Mouse (Mus musculus) 3134 (cell line): Measurements from ENCODE around the gene Dysf.
"Not testable (repeated sequence)": the region's sequence is repeated elsewhere in the genome, so short reads cannot be mapped to it uniquely, and the experiment has no call there.

Experiments used
- DNase-seq: peaks from one replicate; pipeline ENCODE4 v3.0.0-alpha.2; 2011; ENCODE audit warnings: low spot score; ENCODE audit not compliant: insufficient read length; ENCODE audit errors: extremely low read depth

The Dysf gene

DNA sequence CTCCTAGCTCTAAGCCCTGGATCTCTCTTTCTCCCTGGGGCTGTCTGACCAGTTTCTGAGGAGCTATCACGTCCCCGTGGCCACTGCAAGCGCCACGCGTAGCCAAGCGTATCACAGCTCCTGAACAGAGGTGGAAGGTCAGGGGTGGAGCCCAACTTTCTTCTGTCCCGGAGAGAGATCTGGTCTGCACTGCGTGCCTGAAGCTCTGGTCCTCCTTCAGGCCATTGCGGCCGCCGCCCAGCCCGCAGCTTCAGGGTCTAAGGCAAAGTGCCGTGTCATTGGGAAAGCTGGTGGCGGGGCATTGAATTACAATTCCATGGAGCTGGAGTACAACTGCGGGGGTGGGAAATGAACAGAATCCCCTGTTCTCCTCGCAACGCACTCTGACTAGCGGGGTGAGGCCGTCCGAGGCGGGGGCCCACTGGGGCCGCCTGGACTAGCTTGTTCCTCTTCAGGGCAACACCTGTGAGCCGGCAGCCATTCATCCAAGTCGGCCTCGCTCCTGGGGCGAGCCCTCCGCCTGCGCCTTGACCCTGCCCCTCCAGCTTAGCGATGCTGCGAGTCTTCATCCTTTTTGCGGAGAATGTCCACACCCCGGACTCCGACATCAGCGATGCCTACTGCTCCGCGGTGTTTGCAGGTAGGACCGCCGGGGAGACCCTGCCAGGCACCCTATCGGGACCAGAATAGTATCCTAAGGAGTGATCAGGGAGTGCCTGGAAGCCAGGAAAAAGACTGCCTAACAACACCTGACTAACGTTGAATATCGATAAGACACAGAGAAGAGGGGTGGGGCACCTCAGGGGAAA is at the start of gene Dysf:
Gene Dysf (plus strand): TSS at position 228 of the 809 bp plus-strand sequence.
- DNase-seq = peak; percentile 50

DNA sequence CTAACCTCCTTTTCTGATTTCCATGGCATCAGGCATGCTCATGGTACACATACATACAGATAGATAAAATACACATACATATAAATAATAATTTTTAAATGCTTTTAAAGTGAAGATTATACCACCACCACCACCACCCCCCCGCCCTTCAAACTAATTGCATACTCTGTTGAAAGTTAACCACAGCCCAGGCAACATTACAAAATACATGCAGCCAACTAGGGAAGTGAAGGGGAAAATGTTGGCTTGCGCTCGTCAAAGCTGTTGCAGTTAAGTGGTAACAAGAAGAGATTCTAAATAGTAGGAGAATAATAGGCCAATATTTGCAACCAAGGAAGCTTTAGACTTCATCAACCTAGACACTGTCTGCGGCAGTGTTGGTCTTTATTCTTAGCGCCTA is 20.7 kb upstream of the Dysf start:
- DNase-seq = no peak

DNA sequence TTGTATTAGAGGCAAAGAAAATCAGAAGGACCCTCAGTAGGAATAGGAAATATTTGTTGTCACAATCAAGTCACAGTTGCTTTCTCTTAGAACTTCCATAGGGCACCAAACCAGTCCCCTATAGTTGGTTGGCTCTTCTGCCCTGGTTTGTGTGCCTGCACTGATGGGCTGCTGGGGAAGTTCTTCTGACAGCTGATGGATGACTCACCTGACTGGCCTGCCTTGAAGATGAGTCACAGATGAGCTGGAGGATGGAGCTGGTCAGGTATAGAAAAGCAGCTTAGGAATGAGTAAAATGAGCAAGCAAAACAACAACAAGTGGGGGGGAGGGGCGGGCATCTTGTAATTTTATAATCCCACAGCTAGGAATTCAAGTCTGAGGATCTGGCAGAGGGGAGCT is 5.7 kb upstream of the Dysf start:
- DNase-seq = peak; percentile 48

DNA sequence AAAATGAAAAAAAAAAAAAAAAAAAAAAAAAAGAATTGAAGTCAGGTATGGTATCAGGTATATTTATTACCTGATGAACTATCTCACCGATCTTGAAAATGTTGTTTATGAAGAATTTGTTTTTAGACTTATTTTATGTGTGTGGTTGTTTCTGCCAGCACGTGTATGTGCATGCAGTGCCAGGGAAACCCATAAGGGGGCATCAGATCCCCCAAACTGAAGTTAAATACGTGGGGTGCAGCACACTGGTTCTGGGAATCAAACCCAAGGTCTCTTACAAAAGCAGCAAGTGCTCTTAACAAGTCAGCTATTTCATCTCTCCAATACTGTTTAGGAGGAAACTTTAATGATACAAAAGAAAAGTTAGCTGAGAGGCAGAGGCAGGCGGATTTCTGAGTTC is 4.1 kb upstream of the Dysf start:
- no peak for DNase-seq

DNA sequence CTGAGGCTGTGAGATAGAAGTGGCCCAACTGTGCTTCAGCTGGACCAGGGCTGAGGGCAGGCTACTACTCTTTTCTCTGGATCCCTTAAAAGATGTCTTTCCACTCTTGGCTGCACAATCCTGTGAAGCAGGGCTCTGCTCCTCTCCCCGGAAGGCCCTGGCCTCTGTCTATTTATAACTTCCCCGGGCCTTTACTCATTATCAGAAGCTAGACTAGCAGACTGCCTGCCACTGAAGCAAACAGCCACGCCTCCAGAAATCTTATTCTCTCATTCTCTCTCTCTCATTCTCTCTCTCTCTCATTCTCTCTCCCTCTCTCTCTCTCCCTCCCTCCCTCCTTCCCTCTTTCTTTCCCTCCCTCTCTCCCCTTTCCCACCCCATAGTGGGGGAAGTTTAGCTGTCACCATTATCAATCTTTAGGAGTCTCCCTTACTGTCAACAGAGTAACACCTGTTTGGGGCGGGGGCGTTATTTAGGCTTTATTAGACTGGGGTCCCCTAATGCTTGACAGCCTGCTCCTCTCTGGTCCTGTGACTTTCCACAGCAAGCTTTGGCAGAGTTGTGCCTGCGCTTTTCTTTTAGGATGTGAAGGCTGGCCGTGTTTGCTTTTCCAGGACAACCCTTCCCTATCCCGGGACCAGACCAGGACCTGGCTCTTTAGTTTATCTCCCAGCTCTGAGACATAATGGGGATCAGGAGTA is 932 bp downstream of the Dysf start:
- no peak for DNase-seq

DNA sequence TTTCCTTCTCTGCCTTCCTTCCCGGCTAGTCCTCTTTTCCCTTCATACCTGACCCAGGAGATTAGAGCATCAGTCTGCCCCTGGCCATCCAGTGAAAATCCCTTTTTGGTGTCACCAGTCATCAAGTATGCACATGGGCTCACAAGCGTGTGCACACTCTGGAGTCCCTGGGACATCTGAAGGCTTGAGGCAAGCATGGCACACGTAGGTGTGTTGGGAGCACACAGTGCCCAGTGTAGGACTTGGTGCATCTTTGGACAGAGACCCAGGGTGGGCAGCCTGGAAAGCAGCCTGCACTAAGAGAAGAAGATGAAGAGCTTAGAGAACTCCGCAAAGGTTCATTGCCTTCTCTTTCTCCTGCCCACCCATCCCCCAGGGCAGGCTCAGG is 1.5 kb downstream of the Dysf start:
- no peak for DNase-seq

DNA sequence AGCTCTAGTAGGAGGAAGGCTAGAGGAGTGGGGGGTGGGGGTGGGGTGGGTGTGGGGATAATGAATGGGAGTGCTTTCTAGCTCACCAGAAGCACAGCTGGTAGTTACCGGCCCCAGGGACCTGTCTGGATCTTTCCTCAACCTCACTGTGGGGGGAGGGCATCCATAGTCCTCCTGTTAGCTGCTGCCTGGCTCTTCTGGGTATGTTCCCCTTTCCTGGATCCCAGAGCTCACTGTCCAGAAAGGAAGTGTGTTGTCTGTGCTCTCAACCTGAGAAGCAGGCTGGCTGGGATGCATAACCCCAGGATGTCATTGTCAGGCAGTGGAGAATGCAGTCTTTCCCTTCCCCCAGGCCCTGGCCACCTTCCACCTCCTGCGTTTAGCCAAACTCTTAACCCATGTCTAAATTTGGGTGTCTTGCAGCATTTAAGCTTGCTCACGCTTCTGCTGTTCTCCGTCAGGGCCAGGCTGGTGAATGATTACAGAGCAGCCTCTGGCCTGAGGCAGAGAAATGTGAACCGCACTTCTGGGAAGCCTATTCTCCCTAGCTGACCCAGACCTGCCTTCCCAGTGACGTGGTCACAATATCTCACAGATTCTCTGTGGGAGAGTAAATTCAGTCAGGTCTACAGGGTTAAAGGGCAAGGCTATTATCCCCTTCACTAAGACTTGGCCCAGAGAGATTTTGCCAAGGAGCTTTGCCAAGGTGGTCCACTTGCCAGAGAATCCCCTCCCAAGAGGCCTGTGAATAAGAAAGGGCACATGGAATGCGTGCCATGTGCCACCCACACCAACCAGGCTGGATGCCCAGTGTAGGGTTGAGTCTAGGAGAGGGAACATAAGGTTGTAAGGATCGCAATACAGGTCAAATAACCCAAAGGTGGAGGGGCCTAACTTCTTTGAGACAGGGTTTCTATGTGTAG is 2.2 kb downstream of the Dysf start:
- peak; percentile 60 for DNase-seq

DNA sequence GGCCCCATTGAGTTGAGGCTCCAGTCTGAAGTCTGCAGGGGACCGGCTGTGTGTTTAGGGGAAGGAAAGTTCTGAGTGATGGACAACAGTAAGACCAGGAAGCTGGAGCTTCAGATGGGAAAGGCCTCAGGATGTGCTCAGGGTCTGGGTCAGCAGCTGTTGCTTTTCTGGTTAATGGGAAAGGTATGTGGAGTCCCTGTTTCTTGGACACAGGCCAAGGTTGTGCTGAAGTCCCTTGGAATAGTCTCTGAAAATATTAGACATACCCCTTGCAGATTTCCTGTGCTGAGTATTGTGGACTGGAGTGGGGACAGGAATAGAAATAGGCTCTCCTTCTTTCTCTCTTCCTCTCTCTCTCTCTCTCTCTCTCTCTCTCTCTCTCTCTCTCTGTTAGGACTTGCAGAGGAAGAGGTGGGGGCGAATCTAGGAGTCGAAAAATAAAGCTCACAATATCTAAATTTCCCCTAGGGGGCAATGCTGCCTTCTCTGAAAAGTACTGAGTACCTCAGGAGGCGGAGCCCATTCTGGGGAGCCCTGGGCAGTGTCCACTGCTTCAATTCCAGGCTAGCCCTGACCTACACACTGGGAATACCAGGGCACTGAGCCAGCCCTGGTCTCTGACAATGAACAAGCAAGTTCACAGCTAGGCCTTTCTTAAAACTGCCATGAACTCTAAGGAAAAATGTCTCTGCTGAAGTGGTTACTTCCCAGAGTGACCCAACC is 6.7 kb downstream of the Dysf start:
- DNase-seq = peak; percentile 38

DNA sequence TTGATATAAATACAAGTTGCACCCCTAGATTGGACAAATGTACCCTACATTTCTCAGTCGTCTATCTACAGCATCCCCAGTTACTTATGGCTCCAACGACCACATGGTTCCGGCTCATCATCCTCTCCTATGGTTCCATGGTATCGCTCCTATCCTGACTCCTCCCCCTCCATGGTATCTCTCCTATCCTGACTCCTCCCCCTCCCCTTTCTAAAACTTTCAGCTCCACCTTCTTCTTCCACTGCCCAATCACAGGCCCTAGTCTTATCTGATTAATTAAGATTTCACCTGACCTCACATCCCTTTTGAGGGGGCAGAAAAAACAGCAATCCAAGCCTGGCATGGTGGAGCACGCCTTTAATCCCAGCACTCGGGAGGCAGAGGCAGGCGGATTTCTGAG is 8.5 kb downstream of the Dysf start:
- no peak for DNase-seq

DNA sequence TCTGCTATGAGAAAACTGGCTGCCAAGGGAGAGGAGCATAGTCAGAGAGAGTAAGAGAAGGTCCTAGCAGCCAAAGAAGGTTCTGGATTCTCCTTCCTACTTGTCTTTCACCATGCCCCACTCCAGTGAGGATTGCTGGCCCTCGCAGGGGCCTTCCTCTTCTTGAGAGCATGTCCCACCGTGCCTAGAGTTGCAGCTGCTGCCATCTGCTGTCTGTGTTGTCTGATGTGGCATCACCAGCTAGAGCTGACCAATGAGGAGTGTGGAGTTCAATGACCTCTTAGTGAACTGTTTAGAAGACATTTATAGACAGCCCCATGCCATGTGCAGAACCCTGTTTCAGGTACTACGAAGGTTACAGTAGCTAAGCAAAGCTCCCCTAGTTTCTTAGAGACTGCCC is 9.0 kb downstream of the Dysf start:
- no peak for DNase-seq

DNA sequence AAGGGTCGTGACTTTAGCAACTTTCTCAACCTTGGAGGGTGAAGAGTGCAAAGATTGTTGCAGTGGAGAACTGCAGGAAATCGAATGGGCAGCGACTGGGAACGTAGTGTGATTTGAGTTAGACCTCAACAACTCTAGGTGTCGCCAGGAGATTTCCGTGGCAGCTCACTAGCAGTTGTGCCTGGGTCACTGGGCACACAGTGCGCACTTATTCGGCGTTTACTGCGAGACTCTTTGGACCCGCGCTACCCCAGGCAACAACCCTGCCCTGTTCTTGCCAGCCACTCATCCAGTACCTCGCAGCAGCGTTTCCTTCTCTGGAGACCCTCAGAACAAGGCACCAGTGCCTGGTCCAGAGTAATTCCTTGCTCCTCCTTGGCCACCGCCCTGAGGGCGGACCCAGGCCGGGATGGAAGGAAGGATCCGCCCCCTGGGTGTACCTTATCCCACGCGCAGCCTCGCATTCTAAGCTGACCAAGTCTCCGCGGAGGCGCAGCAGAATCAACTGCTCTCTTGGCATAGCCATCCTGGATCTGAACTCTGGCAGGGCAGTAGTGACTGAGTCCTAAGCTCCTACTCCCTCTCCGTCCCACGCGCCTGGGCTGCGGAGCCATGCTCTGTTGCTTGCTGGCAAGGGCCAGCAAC is 10.6 kb downstream of the Dysf start:
- DNase-seq = no peak

DNA sequence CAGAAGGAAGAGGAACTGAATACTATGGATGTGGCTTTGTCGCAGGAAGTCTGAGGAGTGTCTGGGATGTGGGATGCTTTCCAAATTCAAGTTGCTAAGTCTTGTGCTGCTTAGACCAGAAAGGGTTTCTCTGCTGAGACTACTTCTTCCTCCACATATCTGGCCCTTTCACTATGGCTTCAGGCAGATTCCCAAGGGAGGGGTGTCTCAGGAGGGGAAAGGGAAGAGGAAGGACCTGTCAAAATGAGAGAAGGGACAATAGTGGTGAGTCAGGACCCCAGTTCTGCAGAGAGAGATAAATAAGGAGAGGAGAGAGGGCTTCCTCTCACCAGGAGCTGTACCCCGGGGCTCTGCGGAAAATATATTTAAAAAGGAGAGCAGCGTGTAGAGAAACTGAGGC is 11.6 kb downstream of the Dysf start:
- DNase-seq = no peak

DNA sequence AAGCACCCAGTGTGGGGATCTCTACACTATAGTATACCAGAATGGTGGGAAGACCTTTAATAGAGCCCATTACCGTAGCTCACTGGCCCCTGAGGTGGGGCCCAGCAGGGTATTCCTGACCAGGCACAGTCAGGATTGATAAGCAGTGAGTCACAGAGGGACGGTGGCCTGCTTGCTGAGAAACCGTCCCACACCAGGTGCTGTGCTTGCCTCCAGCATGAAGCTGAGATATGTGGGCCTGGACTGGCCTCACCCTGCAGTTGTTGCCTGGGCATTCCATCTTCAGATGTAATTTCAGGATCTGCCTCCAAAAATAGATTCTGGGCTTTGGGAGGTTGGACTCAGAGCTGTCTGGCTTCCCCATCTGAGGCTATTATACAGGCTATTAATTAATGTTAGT is 13.6 kb downstream of the Dysf start:
- DNase-seq = no peak

DNA sequence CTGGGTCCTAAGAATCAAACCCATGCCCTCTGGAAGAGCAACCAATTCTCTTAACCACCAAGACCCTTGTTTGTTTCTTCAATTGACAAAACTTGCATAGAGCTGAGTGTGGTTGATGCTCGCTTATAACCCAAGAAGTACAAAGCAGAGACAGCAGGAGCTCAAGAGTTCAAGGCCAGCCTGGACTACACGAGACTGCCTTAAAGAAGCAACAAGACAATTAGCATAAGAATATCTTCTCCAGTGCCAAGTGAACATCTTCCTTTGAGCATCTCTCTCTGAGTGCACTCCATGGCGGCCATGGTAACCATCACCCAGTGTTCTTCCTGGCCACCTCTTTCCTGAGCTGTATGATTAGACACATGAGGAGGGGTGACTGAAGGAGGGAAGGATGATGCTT is 17.2 kb downstream of the Dysf start:
- DNase-seq = no peak

DNA sequence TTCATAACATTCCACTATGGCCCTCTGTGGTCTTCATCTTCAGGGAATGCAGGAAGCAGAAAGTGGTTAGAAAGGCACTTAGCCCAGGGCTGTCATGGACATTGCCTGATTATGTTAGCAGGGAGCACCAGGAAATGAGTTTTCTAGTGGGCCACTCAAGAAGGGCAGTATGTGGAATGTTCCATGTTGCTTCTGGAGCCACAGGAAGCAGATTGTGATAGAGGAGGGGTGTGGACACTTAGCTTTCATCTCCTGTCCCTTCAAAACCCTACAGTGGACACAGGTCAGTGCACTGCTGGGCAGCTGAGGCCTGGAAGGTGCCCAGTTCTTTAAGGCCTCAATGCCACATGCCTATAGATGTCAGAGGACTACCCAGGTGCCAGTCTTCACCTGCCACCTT is 20.4 kb downstream of the Dysf start:
- no peak for DNase-seq

DNA sequence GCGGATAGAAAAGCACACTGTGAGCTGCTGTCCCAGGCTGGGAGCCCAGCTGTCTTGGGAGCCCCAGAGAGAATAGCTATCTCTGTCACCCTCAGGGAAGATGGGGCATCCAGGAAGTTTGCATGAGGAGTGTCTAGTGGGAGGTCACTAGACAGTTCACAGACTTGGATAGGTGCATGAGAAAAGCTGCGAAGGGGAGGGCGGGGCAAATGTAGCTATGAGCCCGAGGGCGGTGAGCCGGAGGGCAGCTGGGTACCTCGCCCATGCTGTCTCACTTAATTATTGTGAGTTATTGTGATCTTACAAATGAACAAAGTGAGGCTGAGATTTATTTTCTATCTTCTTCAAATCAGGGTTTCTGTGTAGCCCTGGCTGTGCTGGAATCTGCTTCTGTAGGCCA is 21.4 kb downstream of the Dysf start:
- no peak for DNase-seq

DNA sequence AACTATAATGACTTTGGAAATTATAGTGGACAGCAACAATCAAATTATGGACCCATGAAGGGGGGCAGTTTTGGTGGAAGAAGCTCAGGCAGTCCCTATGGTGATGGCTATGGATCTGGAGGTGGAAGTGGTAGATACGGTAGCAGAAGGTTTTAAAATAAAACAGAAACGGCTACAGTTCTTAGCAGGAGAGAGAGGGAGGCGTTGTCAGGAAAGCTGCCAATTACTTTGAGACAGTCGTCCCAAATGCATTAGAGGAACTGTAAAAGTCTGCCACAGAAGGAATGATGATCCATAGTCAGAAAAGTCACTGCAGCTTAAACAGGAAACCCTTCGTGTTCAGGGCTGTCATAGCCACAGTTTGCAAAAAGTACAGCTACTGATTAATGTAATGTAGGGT is 24.1 kb downstream of the Dysf start:
- not testable (repeated sequence) for DNase-seq

DNA sequence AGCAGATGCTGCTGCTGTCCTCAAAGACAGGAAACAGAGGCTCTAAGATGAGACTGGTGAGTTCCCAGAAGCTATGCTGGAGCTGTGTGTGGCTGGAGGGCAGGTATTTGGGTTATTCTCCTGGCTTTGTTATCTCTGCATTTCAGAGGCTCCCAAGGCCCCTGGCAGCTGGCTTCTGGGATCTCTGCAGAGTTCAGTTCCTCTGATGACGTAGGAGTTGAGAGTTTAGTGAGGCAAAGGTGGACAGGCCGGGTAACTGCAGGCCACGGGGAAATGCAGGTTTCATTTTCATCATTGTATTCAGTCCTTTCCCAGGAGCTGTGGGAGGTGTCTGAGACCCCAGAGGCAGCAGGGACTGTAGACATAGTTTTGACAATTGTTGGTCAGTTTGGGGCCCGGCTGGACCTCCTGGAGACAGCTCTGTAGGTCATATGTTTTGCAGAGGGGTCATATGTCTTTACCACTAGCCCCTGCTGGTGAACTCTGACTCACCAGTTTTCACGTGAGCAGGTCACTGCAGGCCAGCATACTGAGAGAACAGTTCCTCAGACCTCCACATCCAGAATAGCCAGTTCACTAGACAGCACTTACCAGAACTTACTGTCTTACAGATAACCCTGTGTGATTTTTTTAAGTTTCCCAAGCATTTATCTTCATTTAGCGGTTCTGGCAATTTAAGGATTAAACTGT is 35.0 kb downstream of the Dysf start:
- no peak for DNase-seq

DNA sequence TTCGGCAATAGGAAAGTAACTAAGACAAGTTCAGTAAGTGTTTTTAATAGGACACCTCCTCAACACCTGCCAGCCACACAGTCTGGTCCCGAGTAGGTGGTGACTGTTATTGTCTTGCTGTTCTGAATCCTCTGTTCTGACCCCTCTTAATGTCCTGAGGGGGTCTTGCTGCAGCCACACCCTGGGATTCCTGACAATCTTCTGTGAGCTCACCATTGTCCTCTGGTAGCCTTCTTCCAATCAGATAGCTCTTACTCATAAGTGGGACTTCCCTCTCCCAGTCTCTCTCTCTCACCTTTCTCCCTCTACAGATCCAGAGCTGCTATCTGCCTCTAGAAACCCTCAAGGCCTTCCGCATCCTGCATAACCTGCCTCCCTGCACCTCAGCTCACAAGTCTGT is 36.3 kb downstream of the Dysf start:
- no peak for DNase-seq

DNA sequence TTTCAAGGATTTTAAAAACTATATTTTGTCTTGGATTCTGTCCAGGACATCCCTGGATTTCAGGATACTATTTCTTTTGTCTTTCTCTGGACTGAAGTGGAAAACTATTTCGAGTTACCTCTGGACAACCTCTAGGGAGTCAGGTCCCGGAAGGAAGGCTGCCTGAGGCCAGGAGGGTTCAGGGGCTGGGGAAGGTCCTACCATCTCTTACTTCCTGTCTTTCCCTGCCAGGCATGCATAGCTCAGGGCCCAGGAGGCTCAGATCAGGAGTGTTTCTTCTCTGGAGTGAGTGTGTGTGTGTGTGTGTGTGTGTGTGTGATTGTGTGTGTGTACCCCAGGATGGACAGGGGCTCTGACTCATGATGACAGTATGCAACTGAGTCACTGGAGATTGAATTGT is 40.5 kb downstream of the Dysf start:
- no peak for DNase-seq
